Mouse (Mus musculus) midbrain, embryonic 13.5 days (tissue): ENCODE results near the gene Ube2ql1. TPM values are rescaled to one million over a fixed set of nuclear protein-coding genes. Genes with fewer than 3 reads are reported as not detected.

Source experiments
- ATAC-seq: fragments of 200-750 bp; cut with Nextera tagmentation; 2 replicates; pipeline ENCODE4 v1.8.0; 2017; ENCODE audit warnings: mild to moderate bottlenecking, moderate TSS enrichment, moderate library complexity
- H3K27ac ChIP-seq: fragments of 300-500 bp; sonication (generic); 2 replicates; pipeline ENCODE4 v1.5.1; 2015; ENCODE audit warnings: inconsistent platforms, mild to moderate bottlenecking, moderate library complexity
- H3K27me3 ChIP-seq: fragments of 300-500 bp; sonication (generic); 2 replicates; pipeline ENCODE4 v1.6.1; 2015; ENCODE audit warnings: mild to moderate bottlenecking, inconsistent platforms
- H3K36me3 ChIP-seq: fragments of 300-500 bp; sonication (generic); 2 replicates; pipeline ENCODE4 v1.6.1; 2015; ENCODE audit warnings: mild to moderate bottlenecking, inconsistent platforms
- H3K4me1 ChIP-seq: fragments of 300-500 bp; sonication (generic); replicated peaks from 2 replicates; pipeline ENCODE4 v1.6.1; 2015; ENCODE audit warnings: inconsistent platforms
- H3K4me2 ChIP-seq: fragments of 300-500 bp; sonication (generic); replicated peaks from 2 replicates; pipeline ENCODE4 v1.6.1; 2015; ENCODE audit warnings: moderate library complexity, mild to moderate bottlenecking, inconsistent platforms
- H3K4me3 ChIP-seq: fragments of 300-500 bp; sonication (generic); replicated peaks from 2 replicates; pipeline ENCODE4 v1.5.1; 2015; ENCODE audit warnings: mild to moderate bottlenecking, inconsistent platforms
- H3K9ac ChIP-seq: fragments of 300-500 bp; sonication (generic); replicated peaks from 2 replicates; pipeline ENCODE4 v1.6.1; 2015; ENCODE audit warnings: mild to moderate bottlenecking, inconsistent platforms
- H3K9me3 ChIP-seq: fragments of 300-500 bp; sonication (generic); 2 replicates; pipeline ENCODE4 v1.6.1; 2016; ENCODE audit warnings: mild to moderate bottlenecking, inconsistent platforms
- WGBS: fragments of 180-500 bp; shearing (Covaris S2); methylation state at CpG from one replicate; pipeline ENCODE4 v1.1.7; 2015; 5-methylcytosine and 5-hydroxymethylcytosine counted together
- polyA plus RNA-seq: library from polyadenylated mRNA; unstranded; fragments of >200 nt; fragmentation: Nextera tagmentation; extraction: Ambion mirVana; gene quantifications from 2 replicates; pipeline ENCODE4 v1.2.1, GENCODE M21; 2015

Gene Ube2ql1
- polyA plus RNA-seq, 1 experiment from 2014 or later: 17.0 TPM

- no peaks in the 10 kb centered on the region for H3K9me3 ChIP-seq
- H3K4me2 ChIP-seq: peak overlapping the region; percentile 79
- peaks cover 22% of the 10 kb centered on the region; the same call in 1 of the 2 replicates for H3K27me3 ChIP-seq
- H3K36me3 ChIP-seq: no peaks in the 10 kb centered on the region
- peak overlapping the region; percentile 70 for H3K4me3 ChIP-seq
- WGBS: 2% methylated on average over 29 of the region's 29 CpGs
- peak; percentile 53 for ATAC-seq
- peak overlapping the region; percentile 80 for H3K9ac ChIP-seq
- H3K4me1 ChIP-seq: peaks cover 34% of the 10 kb centered on the region
- H3K27ac ChIP-seq: peak overlapping the region; percentile 97
Measured at GRCm38 (mm10) chr13:69740331-69741285, 919 bp upstream of the Ube2ql1 start.

- WGBS: under 1% methylated on average over 77 of the region's 78 CpGs
- ATAC-seq: peak; percentile 4; the same call in 1 of the 2 replicates
- Histone ChIP-seq H3K27ac (peak overlapping the region; percentile 97), H3K9me3 (no peaks in the 10 kb centered on the region), H3K4me2 (peak overlapping the region; percentile 79), H3K4me3 (peak overlapping the region; percentile 70), H3K4me1 (peaks cover 47% of the 10 kb centered on the region), H3K36me3 (no peaks in the 10 kb centered on the region), H3K9ac (peak overlapping the region; percentile 95), H3K27me3 (peaks cover 22% of the 10 kb centered on the region; the same call in 1 of the 2 replicates)
Measured at GRCm38 (mm10) chr13:69739091-69739758, 464 bp downstream of the Ube2ql1 start.

GRCm38 (mm10) chr13:69738461-69738971 lies 1.2 kb downstream of the Ube2ql1 start:
- under 1% methylated on average over 40 of the region's 40 CpGs for WGBS
- Histone ChIP-seq H3K27ac (peak overlapping the region; percentile 97), H3K4me3 (peak overlapping the region; percentile 70), H3K4me2 (peak overlapping the region; percentile 79), H3K4me1 (peaks cover 53% of the 10 kb centered on the region), H3K9me3 (no peaks in the 10 kb centered on the region), H3K27me3 (peaks cover 22% of the 10 kb centered on the region; the same call in 1 of the 2 replicates), H3K9ac (peak overlapping the region; percentile 95), H3K36me3 (no peaks in the 10 kb centered on the region)
- peak; percentile 1; the same call in 1 of the 2 replicates for ATAC-seq

GRCm38 (mm10) chr13:69737444-69738185 lies 2.1 kb downstream of the Ube2ql1 start:
- Histone ChIP-seq H3K27ac (no peak overlapping the region), H3K36me3 (peaks cover 3% of the 10 kb centered on the region; the same call in 1 of the 2 replicates), H3K27me3 (peaks cover 22% of the 10 kb centered on the region; the same call in 1 of the 2 replicates), H3K4me3 (peak overlapping the region; percentile 70), H3K9me3 (no peaks in the 10 kb centered on the region), H3K4me1 (peaks cover 60% of the 10 kb centered on the region), H3K9ac (peak overlapping the region; percentile 95), H3K4me2 (peak overlapping the region; percentile 79)
- WGBS: 9% methylated on average over 12 of the region's 19 CpGs
- ATAC-seq: no peak

GRCm38 (mm10) chr13:69732636-69733035 lies 7.1 kb downstream of the Ube2ql1 start:
- Histone ChIP-seq H3K4me3 (no peak overlapping the region), H3K27ac (no peak overlapping the region), H3K9me3 (no peaks in the 10 kb centered on the region), H3K27me3 (peaks cover 7% of the 10 kb centered on the region; the same call in 1 of the 2 replicates), H3K4me2 (peak overlapping the region; percentile 19), H3K4me1 (peaks cover 69% of the 10 kb centered on the region), H3K36me3 (peaks cover 25% of the 10 kb centered on the region), H3K9ac (no peak overlapping the region)
- no peak for ATAC-seq
- 97% methylated on average over 6 of the region's 6 CpGs for WGBS

- Histone ChIP-seq H3K36me3 (peaks cover 20% of the 10 kb centered on the region), H3K27me3 (no peaks in the 10 kb centered on the region), H3K4me2 (no peak overlapping the region), H3K9me3 (no peaks in the 10 kb centered on the region), H3K9ac (no peak overlapping the region), H3K4me1 (peaks cover 24% of the 10 kb centered on the region), H3K4me3 (no peak overlapping the region), H3K27ac (no peak overlapping the region)
- 94% methylated on average over 3 of the region's 3 CpGs for WGBS
- no peak for ATAC-seq
Measured at GRCm38 (mm10) chr13:69725376-69725775, 14.3 kb downstream of the Ube2ql1 start.

GRCm38 (mm10) chr13:69721141-69721540 lies 18.5 kb downstream of the Ube2ql1 start:
- Histone ChIP-seq H3K4me3 (no peak overlapping the region), H3K27me3 (no peaks in the 10 kb centered on the region), H3K36me3 (0 out of 2 replicates have a peak, but pooled peaks cover 4% of the 10 kb centered on the region), H3K4me1 (peaks cover 23% of the 10 kb centered on the region), H3K9me3 (no peaks in the 10 kb centered on the region), H3K4me2 (peak overlapping the region; percentile 17), H3K27ac (no peak overlapping the region), H3K9ac (no peak overlapping the region)
- ATAC-seq: no peak
- 11% methylated on average over 6 of the region's 6 CpGs for WGBS

- H3K27ac ChIP-seq: no peak overlapping the region
- no peak overlapping the region for H3K4me2 ChIP-seq
- H3K9me3 ChIP-seq: no peaks in the 10 kb centered on the region
- 18% methylated on average over 11 of the region's 11 CpGs for WGBS
- ATAC-seq: peak; percentile 31; the same call in 1 of the 2 replicates
- 0 out of 2 replicates have a peak, but pooled peaks cover 4% of the 10 kb centered on the region for H3K36me3 ChIP-seq
- peaks cover 23% of the 10 kb centered on the region for H3K4me1 ChIP-seq
- no peak overlapping the region for H3K9ac ChIP-seq
- H3K27me3 ChIP-seq: no peaks in the 10 kb centered on the region
- no peak overlapping the region for H3K4me3 ChIP-seq
Measured at GRCm38 (mm10) chr13:69717860-69718598, 21.7 kb downstream of the Ube2ql1 start.

- 0 out of 2 replicates have a peak, but pooled peaks cover 2% of the 10 kb centered on the region for H3K4me1 ChIP-seq
- H3K27me3 ChIP-seq: no peaks in the 10 kb centered on the region
- no peak overlapping the region for H3K9ac ChIP-seq
- H3K27ac ChIP-seq: no peak overlapping the region
- H3K9me3 ChIP-seq: no peaks in the 10 kb centered on the region
- no peak overlapping the region for H3K4me3 ChIP-seq
- WGBS: 91% methylated on average over 7 of the region's 7 CpGs
- no peak for ATAC-seq
- peaks cover 23% of the 10 kb centered on the region for H3K36me3 ChIP-seq
- H3K4me2 ChIP-seq: no peak overlapping the region
Measured at GRCm38 (mm10) chr13:69708236-69708635, 31.5 kb downstream of the Ube2ql1 start.

GRCm38 (mm10) chr13:69707496-69707895 lies 32.2 kb downstream of the Ube2ql1 start:
- Histone ChIP-seq H3K27me3 (no peaks in the 10 kb centered on the region), H3K4me2 (no peak overlapping the region), H3K9ac (no peak overlapping the region), H3K27ac (no peak overlapping the region), H3K4me3 (no peak overlapping the region), H3K9me3 (no peaks in the 10 kb centered on the region), H3K4me1 (0 out of 2 replicates have a peak, but pooled peaks cover 2% of the 10 kb centered on the region), H3K36me3 (peaks cover 28% of the 10 kb centered on the region)
- WGBS: 92% methylated on average over 12 of the region's 12 CpGs
- ATAC-seq: no peak
